Mouse (Mus musculus) liver, postnatal 0 days (tissue): ENCODE measurements around the gene Slc22a2. TPM values are rescaled to one million over a fixed set of nuclear protein-coding genes. Genes with fewer than 3 reads are reported as not detected.

ENCODE experiments used
- ATAC-seq: fragments of 200-750 bp; cut with Nextera tagmentation; 2 replicates; pipeline ENCODE4 v1.8.0; 2017; ENCODE audit warnings: mild to moderate bottlenecking, moderate library complexity
- DNase-seq: peaks from one replicate; pipeline ENCODE4 v3.0.0-alpha.2; 2016
- H3K27ac ChIP-seq: fragments of 300-500 bp; sonication (generic); 2 replicates; pipeline ENCODE4 v1.5.1; 2014; ENCODE audit warnings: antibody characterized with exemption, moderate library complexity, mild to moderate bottlenecking, low read depth
- H3K27me3 ChIP-seq: fragments of 300-500 bp; sonication (generic); 2 replicates; pipeline ENCODE4 v1.6.1; 2014; ENCODE audit warnings: low read length, control low read depth, mixed read lengths; ENCODE audit not compliant: insufficient read depth
- H3K36me3 ChIP-seq: fragments of 300-500 bp; sonication (generic); replicated peaks from 2 replicates; pipeline ENCODE4 v1.6.1; 2014; ENCODE audit warnings: mild to moderate bottlenecking, control low read depth, low read length, moderate library complexity, mixed read lengths; ENCODE audit not compliant: insufficient read depth
- H3K4me1 ChIP-seq: fragments of 300-500 bp; sonication (generic); 2 replicates; pipeline ENCODE4 v1.6.1; 2014; ENCODE audit warnings: antibody characterized with exemption, mild to moderate bottlenecking, control low read depth; ENCODE audit not compliant: insufficient read depth
- H3K4me2 ChIP-seq: fragments of 300-500 bp; sonication (generic); 2 replicates; pipeline ENCODE4 v1.6.1; 2014; ENCODE audit warnings: low read depth, mild to moderate bottlenecking, low read length, moderate library complexity, mixed read lengths
- H3K4me3 ChIP-seq: fragments of 300-500 bp; sonication (generic); 2 replicates; pipeline ENCODE4 v1.5.1; 2014; ENCODE audit warnings: low read depth, low read length
- H3K9ac ChIP-seq: fragments of 300-500 bp; sonication (generic); replicated peaks from 2 replicates; pipeline ENCODE4 v1.6.1; 2014; ENCODE audit warnings: mild to moderate bottlenecking, moderate library complexity
- H3K9me3 ChIP-seq: fragments of 300-500 bp; sonication (generic); 2 replicates; pipeline ENCODE4 v1.6.1; 2016; ENCODE audit warnings: mild to moderate bottlenecking, control low read depth, low read length, mixed read lengths
- CTCF ChIP-seq: sonication (generic); IDR thresholded peaks from 2 replicates; pipeline ENCODE4 v1.5.1; 2016; ENCODE audit warnings: antibody characterized with exemption, low read depth
- EP300 ChIP-seq: IDR thresholded peaks from 2 replicates; pipeline ENCODE4 v1.6.1; 2016; ENCODE audit warnings: antibody characterized with exemption, low read depth, mild to moderate bottlenecking
- WGBS: fragments of 180-500 bp; shearing (Covaris S2); extraction: QIAGEN DNeasy Blood & Tissue Kit; methylation state at CpG from one replicate; pipeline ENCODE4 v1.1.7; 2014; ENCODE audit not compliant: insufficient replicate concordance; 5-methylcytosine and 5-hydroxymethylcytosine counted together
- polyA plus RNA-seq: library from polyadenylated mRNA; unstranded; fragments of >200 nt; fragmentation: Nextera tagmentation; extraction: Ambion mirVana; gene quantifications from 2 replicates; pipeline ENCODE4 v1.2.1, GENCODE M21; 2015

The Slc22a2 gene
- polyA plus RNA-seq, 1 experiment from 2014 or later: 0.06 TPM

DNA sequence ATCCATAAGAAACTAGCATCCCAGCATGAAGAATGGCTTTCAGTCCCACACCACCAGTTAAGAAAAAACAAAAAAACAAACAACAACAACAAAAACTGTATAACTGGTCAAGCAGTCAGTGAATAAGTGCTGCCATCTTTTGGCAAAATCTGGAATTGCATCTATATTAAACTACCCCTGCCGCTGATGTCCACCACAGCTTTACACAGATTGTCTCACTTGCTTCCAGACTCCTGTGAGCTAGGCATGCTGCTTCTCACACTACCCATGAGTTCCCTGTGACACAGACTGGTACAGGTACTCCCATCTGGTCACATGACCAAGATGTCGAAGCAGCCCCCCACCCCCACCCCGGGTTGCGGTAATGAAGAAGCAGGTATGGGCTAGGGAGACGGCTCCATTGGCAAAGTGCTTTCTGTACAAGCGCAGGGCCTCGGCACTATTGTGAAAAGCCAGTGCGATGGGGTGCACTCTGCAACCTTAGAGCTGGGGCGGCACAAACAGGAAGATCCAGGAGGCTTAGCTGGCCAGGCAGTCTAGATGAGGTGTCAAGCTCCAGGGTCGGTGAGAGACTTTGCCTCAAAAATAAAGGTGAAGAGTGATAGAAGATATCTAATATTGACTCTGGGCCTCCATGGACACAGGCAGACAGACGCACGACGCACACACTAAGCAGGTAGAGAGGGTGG is 76.8 kb downstream of the Slc22a2 start:
- H3K9ac ChIP-seq: no peak overlapping the region
- 68% methylated on average over 13 of the region's 13 CpGs for WGBS
- H3K4me3 ChIP-seq: no peak overlapping the region
- H3K4me2 ChIP-seq: no peak overlapping the region
- peaks cover 3% of the 10 kb centered on the region; the same call in 1 of the 2 replicates for H3K4me1 ChIP-seq
- DNase-seq (no peak), ATAC-seq (no peak)
- TF ChIP-seq EP300 (no peak), CTCF (peak; percentile 75)
- no peak overlapping the region for H3K27ac ChIP-seq
- no peaks in the 10 kb centered on the region for H3K36me3 ChIP-seq
- H3K9me3 ChIP-seq: no peaks in the 10 kb centered on the region
- H3K27me3 ChIP-seq: no peaks in the 10 kb centered on the region

GRCm38 (mm10) chr17:12664156-12664555 is 80.2 kb downstream of the Slc22a2 start:
- H3K4me1 ChIP-seq: peaks cover 7% of the 10 kb centered on the region; the same call in 1 of the 2 replicates
- 64% methylated on average over 8 of the region's 8 CpGs for WGBS
- H3K27ac ChIP-seq: no peak overlapping the region
- TF ChIP-seq CTCF: no peak
- TF ChIP-seq EP300: no peak
- DNase-seq (no peak), ATAC-seq (no peak)
- H3K27me3 ChIP-seq: no peaks in the 10 kb centered on the region
- H3K9me3 ChIP-seq: no peaks in the 10 kb centered on the region
- H3K4me2 ChIP-seq: no peak overlapping the region
- no peak overlapping the region for H3K4me3 ChIP-seq
- no peaks in the 10 kb centered on the region for H3K36me3 ChIP-seq
- no peak overlapping the region for H3K9ac ChIP-seq

GRCm38 (mm10) chr17:12668478-12669362 is 84.8 kb downstream of the Slc22a2 start:
- no peaks in the 10 kb centered on the region for H3K9me3 ChIP-seq
- no peak; the same call in 1 of the 2 replicates for TF ChIP-seq EP300
- TF ChIP-seq CTCF: no peak
- H3K4me2 ChIP-seq: no peak overlapping the region
- H3K27ac ChIP-seq: peak overlapping the region; percentile 35; the same call in 1 of the 2 replicates
- DNase-seq: no peak
- H3K4me1 ChIP-seq: peaks cover 15% of the 10 kb centered on the region
- H3K36me3 ChIP-seq: no peaks in the 10 kb centered on the region
- ATAC-seq: peak; percentile 80
- H3K9ac ChIP-seq: no peak overlapping the region
- no peak overlapping the region for H3K4me3 ChIP-seq
- no peaks in the 10 kb centered on the region for H3K27me3 ChIP-seq
- 32% methylated on average over 7 of the region's 7 CpGs for WGBS

GRCm38 (mm10) chr17:12669363-12669679 is 85.4 kb downstream of the Slc22a2 start:
- H3K9me3 ChIP-seq: no peaks in the 10 kb centered on the region
- no peak for DNase-seq
- peak overlapping the region; percentile 35; the same call in 1 of the 2 replicates for H3K27ac ChIP-seq
- no peak overlapping the region for H3K4me3 ChIP-seq
- peak; percentile 75 for ATAC-seq
- no peak for TF ChIP-seq EP300
- TF ChIP-seq CTCF: no peak
- H3K9ac ChIP-seq: no peak overlapping the region
- no peaks in the 10 kb centered on the region for H3K27me3 ChIP-seq
- peaks cover 15% of the 10 kb centered on the region for H3K4me1 ChIP-seq
- no peak overlapping the region for H3K4me2 ChIP-seq
- H3K36me3 ChIP-seq: no peaks in the 10 kb centered on the region

DNA sequence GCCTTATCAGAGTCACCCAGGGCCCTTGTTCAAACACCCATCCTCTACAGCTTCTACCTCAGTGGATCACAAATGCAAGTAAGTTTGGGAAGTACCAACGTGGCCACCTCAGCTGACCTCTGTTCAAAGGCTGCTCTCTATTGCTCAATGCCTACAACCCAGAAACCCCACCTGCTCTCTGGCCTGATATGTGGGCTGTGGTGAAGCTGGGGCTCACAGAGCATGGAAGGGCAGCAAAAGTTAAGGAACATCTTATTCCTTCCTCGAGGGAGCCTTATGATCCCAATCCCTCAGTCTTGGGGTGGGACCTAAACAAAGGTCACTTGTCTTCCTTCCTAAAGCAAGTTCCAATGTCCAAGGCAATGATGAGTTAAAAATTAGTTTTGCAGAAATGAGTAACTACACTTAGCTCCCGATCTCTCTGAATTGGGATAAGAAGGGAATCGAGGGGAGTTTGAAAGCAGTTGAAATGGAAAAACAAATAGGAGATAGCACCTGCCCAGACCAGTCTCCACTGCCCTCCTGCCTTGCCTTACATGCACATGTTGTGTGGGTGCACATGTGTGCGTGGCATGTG is 87.2 kb downstream of the Slc22a2 start:
- peak overlapping the region; percentile 60 for H3K27ac ChIP-seq
- H3K4me1 ChIP-seq: peaks cover 15% of the 10 kb centered on the region
- H3K36me3 ChIP-seq: no peaks in the 10 kb centered on the region
- no peaks in the 10 kb centered on the region for H3K9me3 ChIP-seq
- peak; percentile 66 for TF ChIP-seq EP300
- TF ChIP-seq CTCF: no peak
- H3K27me3 ChIP-seq: no peaks in the 10 kb centered on the region
- no peak overlapping the region for H3K9ac ChIP-seq
- 50% methylated on average over 5 of the region's 5 CpGs for WGBS
- ATAC-seq (peak; percentile 52), DNase-seq (peak; percentile 30)
- no peak overlapping the region for H3K4me2 ChIP-seq
- H3K4me3 ChIP-seq: no peak overlapping the region

DNA sequence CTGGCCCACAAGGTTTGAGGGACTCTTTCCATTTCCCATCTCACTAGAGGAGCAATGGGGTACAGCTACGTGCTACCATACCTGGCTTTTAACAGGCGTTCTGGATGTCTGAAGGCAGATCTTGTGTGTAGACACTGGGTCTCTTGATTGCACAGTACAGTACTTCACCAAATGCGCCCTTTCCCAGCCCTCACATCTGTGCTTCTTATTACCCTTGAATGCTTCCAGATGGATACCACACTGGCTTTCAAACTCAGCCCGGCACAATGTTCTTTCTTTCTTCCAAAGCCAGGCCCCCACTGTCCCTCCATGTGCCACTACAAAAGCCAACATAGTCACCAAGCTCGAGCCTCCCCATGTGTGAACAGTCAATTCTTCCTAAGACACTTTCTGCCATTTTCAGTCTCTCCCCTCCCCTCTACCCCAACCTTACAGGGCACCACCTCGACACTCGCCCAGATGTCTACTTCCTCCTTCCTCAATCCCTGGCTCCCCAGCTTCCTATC is 88.4 kb downstream of the Slc22a2 start:
- Histone ChIP-seq H3K36me3 (no peaks in the 10 kb centered on the region), H3K4me2 (no peak overlapping the region), H3K9me3 (no peaks in the 10 kb centered on the region), H3K27me3 (no peaks in the 10 kb centered on the region), H3K4me3 (no peak overlapping the region), H3K27ac (no peak overlapping the region), H3K4me1 (peaks cover 15% of the 10 kb centered on the region), H3K9ac (no peak overlapping the region)
- TF ChIP-seq EP300: no peak
- TF ChIP-seq CTCF: no peak
- no peak for ATAC-seq
- 64% methylated on average over 7 of the region's 7 CpGs for WGBS
- DNase-seq: no peak
